Mouse (Mus musculus) ES-E14 (cell line): ENCODE results near the gene Zcchc17. TPM values are rescaled to one million over a fixed set of nuclear protein-coding genes. Genes with fewer than 3 reads are reported as not detected.

Source experiments
- DNase-seq: peaks from one replicate; pipeline ENCODE4 v3.0.0-alpha.2; 2013; ENCODE audit warnings: low read depth, low spot score
- H3K27ac ChIP-seq: 2 replicates; pipeline ENCODE4 v1.5.1; 2012; ENCODE audit warnings: low read depth, mild to moderate bottlenecking, low read length, moderate library complexity, mixed read lengths; ENCODE audit not compliant: poor library complexity, insufficient read depth, severe bottlenecking
- H3K36me3 ChIP-seq: 2 replicates; pipeline ENCODE4 v1.6.1; 2012; ENCODE audit warnings: mild to moderate bottlenecking, low read length, moderate library complexity, mixed read lengths; ENCODE audit not compliant: control insufficient read depth, poor library complexity, insufficient read depth, severe bottlenecking
- H3K4me1 ChIP-seq, 2 experiments: fragments of 150-350 bp in 1 of 2; sonication (generic) in 1 of 2; 2 replicates each; pipeline ENCODE4 v1.6.1; 2012; ENCODE audit warnings: low read length in 2 of 2, mild to moderate bottlenecking in 1 of 2, mixed read lengths in 1 of 2; ENCODE audit not compliant: control insufficient read depth in 2 of 2, insufficient read depth in 2 of 2, poor library complexity in 1 of 2
- H3K4me3 ChIP-seq, 2 experiments: fragments of 150-350 bp in 1 of 2; sonication (generic) in 1 of 2; 2 replicates each; pipeline ENCODE4 v1.5.1; 2012; ENCODE audit warnings: low read length in 2 of 2, low read depth in 1 of 2, mild to moderate bottlenecking in 1 of 2, mixed read lengths in 1 of 2; ENCODE audit not compliant: insufficient read depth in 1 of 2, poor library complexity in 1 of 2, severe bottlenecking in 1 of 2
- H3K9ac ChIP-seq: 2 replicates; pipeline ENCODE4 v1.6.1; 2012; ENCODE audit warnings: low read depth, mild to moderate bottlenecking, low read length, mixed read lengths; ENCODE audit not compliant: poor library complexity, insufficient read depth, severe bottlenecking
- H3K9me3 ChIP-seq: fragments of 150-350 bp; sonication (generic); 2 replicates; pipeline ENCODE4 v1.6.1; 2012; ENCODE audit warnings: low read depth, mild to moderate bottlenecking, low read length; ENCODE audit not compliant: control insufficient read depth, insufficient read depth
- CHD2 ChIP-seq: IDR thresholded peaks from 2 replicates; pipeline ENCODE4 v1.6.1; 2014; ENCODE audit warnings: mild to moderate bottlenecking, low read depth, low read length, inconsistent platforms
- HCFC1 ChIP-seq: IDR thresholded peaks from 2 replicates; pipeline ENCODE4 v1.6.1; 2012; ENCODE audit warnings: low read length, inconsistent platforms, borderline replicate concordance; ENCODE audit not compliant: insufficient read depth
- MAFK ChIP-seq: IDR thresholded peaks from 2 replicates; pipeline ENCODE4 v1.6.1; 2014; ENCODE audit warnings: mild to moderate bottlenecking, low read depth, low read length, inconsistent platforms; ENCODE audit not compliant: insufficient read depth
- ZC3H11A ChIP-seq: IDR thresholded peaks from 2 replicates; pipeline ENCODE4 v1.6.1; 2012; ENCODE audit warnings: low read depth, mild to moderate bottlenecking, inconsistent platforms, low read length, borderline replicate concordance
- ZNF384 ChIP-seq: IDR thresholded peaks from 2 replicates; pipeline ENCODE4 v1.6.1; 2012; ENCODE audit warnings: low read depth, low read length, inconsistent platforms
- in situ Hi-C, 2 experiments: fragments of 600-800 bp; cut with MboI; formaldehyde crosslinking; loops; one replicate each; pipeline ENCODE4 v1.15.1; 2025; ENCODE audit warnings: low sequenced_read_pairs in 2 of 2, inconsistent platforms in 1 of 2; ENCODE audit not compliant: unreplicated experiment in 2 of 2
- total RNA-seq: library from RNA; depleted of rRNA; stranded (reverse); fragments of 300-350 nt; gene quantifications from 2 replicates; pipeline ENCODE4 v1.2.3, GENCODE M21; 2012

The Zcchc17 gene
- total RNA-seq, 1 experiment = 33.3 TPM

- Histone ChIP-seq H3K9ac (peak within 1 kb of the TSS; percentile 77), H3K4me3 (peak within 1 kb of the TSS; percentile 81 to 86), H3K27ac (peak within 1 kb of the TSS; percentile 54), H3K36me3 (peaks cover 25% of the 10 kb centered on the region), H3K9me3 (no peaks in the 10 kb centered on the region), H3K4me1 (peaks cover 9 to 31% of the 10 kb centered on the region in 2 experiments)
- TF ChIP-seq CHD2 = 0 out of 2 replicates have a peak, but pooled peaks have one; percentile 22
- no peak for TF ChIP-seq MAFK
- no peak for TF ChIP-seq ZNF384
- no peak for TF ChIP-seq ZC3H11A
- peak; percentile 35; the same call in 1 of the 2 replicates for TF ChIP-seq HCFC1
- in situ Hi-C loops = no loop called here
- DNase-seq = peak; percentile 56
Observed at GRCm38 (mm10) chr4:130308231-130309081, 51.3 kb downstream of the Zcchc17 start, which contains the start of the genes Fabp3 and Gm10570. TSS of gene Fabp3 (plus strand) at chr4:130308595. TSS of gene Gm10570 (minus strand) at chr4:130308674.

DNA sequence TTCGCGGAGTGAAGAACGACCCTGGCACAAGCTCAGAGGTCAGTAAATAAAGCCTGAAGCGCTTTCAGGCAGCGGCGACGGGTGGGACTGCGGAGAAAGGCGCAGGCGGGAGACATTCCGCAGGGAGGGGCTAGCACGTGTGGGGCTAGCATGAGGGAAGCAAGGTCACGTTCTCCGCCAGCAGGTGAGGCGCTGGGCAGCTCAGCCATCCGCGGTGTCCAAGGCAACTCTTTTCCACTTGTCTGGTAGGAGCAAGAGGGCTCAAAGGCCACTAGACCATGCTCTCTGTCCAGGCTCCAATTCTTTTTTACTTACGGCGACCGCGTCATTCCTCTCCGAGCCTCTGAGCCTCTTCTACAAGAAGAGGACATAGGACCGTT, 51.9 kb downstream of the Zcchc17 start:
- peak; percentile 61 for DNase-seq
- in situ Hi-C loops = no loop called here
- H3K36me3 ChIP-seq = peaks cover 20% of the 10 kb centered on the region; the same call in 1 of the 2 replicates
- peak overlapping the region; percentile 77 for H3K9ac ChIP-seq
- peaks cover 10 to 31% of the 10 kb centered on the region in 2 experiments for H3K4me1 ChIP-seq
- no peak for TF ChIP-seq ZNF384
- TF ChIP-seq ZC3H11A = no peak
- TF ChIP-seq CHD2 = no peak
- TF ChIP-seq MAFK = no peak
- TF ChIP-seq HCFC1 = no peak
- peak overlapping the region; percentile 81 to 86 for H3K4me3 ChIP-seq
- H3K9me3 ChIP-seq = no peaks in the 10 kb centered on the region
- peak overlapping the region; percentile 54 for H3K27ac ChIP-seq

GRCm38 (mm10) chr4:130306796-130307630, 52.7 kb downstream of the Zcchc17 start:
- in situ Hi-C loops = no loop called here
- H3K36me3 ChIP-seq = peaks cover 12% of the 10 kb centered on the region; the same call in 1 of the 2 replicates
- peak overlapping the region; percentile 14 to 26; a peak in 2 of 4 replicates for H3K4me3 ChIP-seq
- H3K9ac ChIP-seq = 0 out of 2 replicates have a peak overlapping the region, but pooled peaks have one; percentile 7
- H3K9me3 ChIP-seq = no peaks in the 10 kb centered on the region
- peaks cover 12 to 37% of the 10 kb centered on the region in 2 experiments for H3K4me1 ChIP-seq
- peak overlapping the region; percentile 54; the same call in 1 of the 2 replicates for H3K27ac ChIP-seq
- no peak for TF ChIP-seq HCFC1
- TF ChIP-seq ZC3H11A = no peak
- TF ChIP-seq ZNF384 = no peak
- 0 out of 2 replicates have a peak, but pooled peaks have one; percentile 56 for TF ChIP-seq MAFK
- no peak for TF ChIP-seq CHD2
- no peak for DNase-seq

DNA sequence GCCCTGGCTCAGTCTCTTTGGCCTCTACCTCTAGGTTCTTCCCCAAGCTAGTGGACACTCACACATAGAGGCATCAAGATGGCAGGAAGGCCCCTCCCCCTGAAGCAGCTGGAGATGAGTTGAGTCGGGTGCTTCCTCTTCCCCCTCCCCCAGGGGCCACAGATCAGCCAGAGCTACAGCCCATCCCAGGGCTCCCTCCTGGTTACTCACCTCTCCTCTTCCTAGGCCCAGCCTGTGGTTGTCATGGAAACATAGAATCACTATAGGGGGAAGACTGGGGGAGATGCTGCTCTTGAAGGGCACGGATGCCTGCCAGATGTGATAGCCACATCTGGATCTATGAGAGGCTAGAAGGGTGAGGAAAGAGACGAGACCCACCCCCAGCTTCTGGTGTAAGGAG, 55.0 kb downstream of the Zcchc17 start:
- TF ChIP-seq MAFK (no peak), CHD2 (no peak), HCFC1 (no peak), ZNF384 (no peak), ZC3H11A (no peak)
- H3K4me3 ChIP-seq = no peak overlapping the region
- H3K9ac ChIP-seq = no peak overlapping the region
- no peaks in the 10 kb centered on the region for H3K9me3 ChIP-seq
- H3K27ac ChIP-seq = no peak overlapping the region
- no peaks in the 10 kb centered on the region for H3K36me3 ChIP-seq
- in situ Hi-C loops = no loop called here
- peaks cover 14 to 44% of the 10 kb centered on the region in 2 experiments for H3K4me1 ChIP-seq
- peak; percentile 37 for DNase-seq
